Mouse (Mus musculus) ES-E14 (cell line): ENCODE measurements around the gene Gm20824.
"Not testable (repeated sequence)": the region's sequence is repeated elsewhere in the genome, so short reads cannot be mapped to it uniquely, and the experiment has no call there.

ENCODE experiments used
- CHD2 ChIP-seq: IDR thresholded peaks from 2 replicates; pipeline ENCODE4 v1.6.1; 2014; ENCODE audit warnings: mild to moderate bottlenecking, low read depth, low read length, inconsistent platforms
- HCFC1 ChIP-seq: IDR thresholded peaks from 2 replicates; pipeline ENCODE4 v1.6.1; 2012; ENCODE audit warnings: low read length, inconsistent platforms, borderline replicate concordance; ENCODE audit not compliant: insufficient read depth

DNA sequence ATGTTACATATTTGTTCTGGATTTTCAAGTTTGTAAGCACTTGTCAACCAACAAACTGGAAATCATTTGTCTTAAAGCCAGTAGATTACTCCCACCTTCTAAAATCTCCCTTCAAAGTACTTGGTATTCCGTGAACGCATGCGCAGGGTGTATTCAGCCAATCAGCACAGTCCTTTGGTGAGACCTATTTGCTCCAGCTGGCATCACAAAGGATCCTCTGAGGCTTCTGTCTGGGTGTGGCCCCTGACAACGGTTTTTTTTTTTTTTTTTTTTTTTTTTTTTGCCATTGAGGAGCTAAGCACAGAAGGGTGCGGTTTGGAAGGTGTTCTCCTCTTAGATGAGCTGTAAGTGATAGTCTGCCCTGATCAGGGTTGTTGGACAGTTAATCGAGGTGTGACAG lies at the start of gene Gm20824:
- TF ChIP-seq CHD2, HCFC1: not testable (repeated sequence)
